Mouse (Mus musculus) fibroblast of lung, adult 2 months (primary cell): ENCODE results near the gene Gm3106.
"Not testable (repeated sequence)": the region's sequence is repeated elsewhere in the genome, so short reads cannot be mapped to it uniquely, and the experiment has no call there.

ENCODE experiments used
- DNase-seq: peaks from one replicate; pipeline ENCODE4 v3.0.0-alpha.2; 2011; ENCODE audit warnings: low read depth

Gm3106 gene

GRCm38 (mm10) chr5:94217705-94218104 lies at the start of gene Gm3106:
TSS of gene Gm3106 (plus strand) at chr5:94218005.
- DNase-seq, result not testable (repeated sequence)
